Mouse (Mus musculus): ENCODE results near the gene Slc7a6os. TPM values are rescaled to one million over a fixed set of nuclear protein-coding genes. Genes with fewer than 3 reads are reported as not detected.
A peak's percentile ranks its signal among the peaks of the same experiment; 100 is the strongest.

Slc7a6os gene
- 27.4 and 27.6 TPM in 2 replicates for polyA plus RNA-seq (2015; fragmentation: Nextera tagmentation; extraction: Ambion mirVana)

DNA sequence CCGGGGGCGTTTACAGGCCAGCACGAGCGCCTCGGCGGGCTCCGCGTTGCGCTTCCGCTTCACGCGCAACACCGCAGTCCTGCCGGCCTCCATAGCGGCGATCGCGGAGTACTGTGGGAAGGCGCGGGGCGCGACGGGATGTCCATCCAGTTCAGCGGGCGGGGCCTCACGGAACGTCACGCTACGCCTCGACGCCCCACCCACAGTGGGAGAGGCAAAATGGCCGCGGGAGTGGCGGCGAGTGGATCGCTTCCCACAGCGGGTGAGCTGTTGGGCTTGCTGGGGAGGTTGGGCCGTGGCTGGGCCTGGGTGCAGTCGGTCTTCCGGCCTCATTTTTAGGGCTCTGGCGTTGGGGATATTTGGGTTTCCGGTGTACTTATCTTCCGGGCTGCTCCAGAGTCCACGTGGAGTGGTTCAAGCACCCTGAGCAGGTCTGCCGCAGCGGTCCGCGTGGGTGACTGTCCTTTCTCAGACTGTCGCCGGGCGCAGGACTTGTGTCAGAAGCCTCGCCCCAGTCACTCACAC, at the start of gene Slc7a6os, which contains the start of gene Prmt7:
Slc7a6os (minus strand) TSS at position 115 of the 525 bp plus-strand sequence.
Prmt7 (plus strand) TSS at position 116 of the 525 bp plus-strand sequence.
- DNase-seq (ENCODE audit: low spot score), result peak; percentile 98
- no peaks in the 10 kb centered on the region for H3K27me3 ChIP-seq (ENCODE audit: insufficient read depth, low read length)
- H3K27ac ChIP-seq, result peak within 1 kb of the TSS; percentile 96
- H3K4me3 ChIP-seq (replicated peaks; ENCODE audit: low read depth, low read length), result peak within 1 kb of the TSS; percentile 84
- ATAC-seq (replicated peaks; ENCODE audit: low FRiP score, low read depth), result peak; percentile 96
- peak within 1 kb of the TSS; percentile 74 for H3K4me2 ChIP-seq (ENCODE audit: low read length)
- under 1% methylated on average over 51 of the region's 52 CpGs for WGBS
- H3K4me1 ChIP-seq (replicated peaks; ENCODE audit: insufficient read depth, low read length), result peaks cover 11% of the 10 kb centered on the region; the same call in 1 of the 2 replicates
- H3K9me3 ChIP-seq (replicated peaks; ENCODE audit: low read length), result no peaks in the 10 kb centered on the region
- TF ChIP-seq CTCF (IDR thresholded peaks at IDR 0.05; ENCODE audit: low read depth), result no peak
- peak within 1 kb of the TSS; percentile 90 for H3K9ac ChIP-seq (ENCODE audit: low read depth, low read length)
- peaks cover 18% of the 10 kb centered on the region for H3K36me3 ChIP-seq (ENCODE audit: insufficient read depth, low read length)

DNA sequence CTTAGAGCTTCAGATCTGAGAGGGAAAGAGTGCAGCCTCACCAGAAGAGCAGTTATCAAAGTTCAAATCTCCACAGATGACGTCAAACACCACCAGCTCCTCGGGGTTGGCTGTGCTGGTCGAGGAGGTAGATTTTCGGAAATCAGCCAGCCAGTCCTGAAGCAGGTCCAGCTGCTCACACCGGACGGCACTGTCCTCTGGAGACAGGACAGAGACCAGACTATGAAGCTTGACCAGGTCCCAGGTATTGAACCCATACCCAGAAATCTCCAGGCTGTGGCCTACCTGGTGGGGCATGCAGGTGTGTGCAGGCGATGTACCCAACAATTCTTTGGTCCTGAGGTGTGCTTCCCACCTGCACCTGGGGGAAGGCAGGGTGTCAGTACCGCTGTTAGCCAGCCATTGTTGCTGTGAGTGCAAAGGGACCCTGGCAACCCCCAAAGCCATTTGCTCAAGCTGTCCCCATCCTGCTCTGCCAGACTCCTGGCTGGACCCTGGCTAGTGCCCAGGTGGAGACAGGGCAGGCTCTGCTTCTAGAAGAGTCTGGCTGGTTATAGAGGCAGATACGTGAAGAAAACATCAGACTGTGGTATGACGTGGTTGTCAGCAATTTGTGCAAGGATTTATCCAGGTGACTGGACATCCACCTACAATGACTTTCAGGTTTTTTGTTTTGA, 49.0 kb upstream of the Slc7a6os start:
- Histone ChIP-seq H3K27me3 (ENCODE audit: insufficient read depth, low read length) (no peaks in the 10 kb centered on the region), H3K9ac (ENCODE audit: low read depth, low read length) (no peak overlapping the region), H3K4me1 (replicated peaks; ENCODE audit: insufficient read depth, low read length) (no peaks in the 10 kb centered on the region), H3K4me2 (ENCODE audit: low read length) (no peak overlapping the region), H3K27ac (no peak overlapping the region), H3K4me3 (replicated peaks; ENCODE audit: low read depth, low read length) (no peak overlapping the region), H3K36me3 (ENCODE audit: insufficient read depth, low read length) (no peaks in the 10 kb centered on the region), H3K9me3 (replicated peaks; ENCODE audit: low read length) (no peaks in the 10 kb centered on the region)
- WGBS, result 87% methylated on average over 10 of the region's 10 CpGs
- TF ChIP-seq CTCF (IDR thresholded peaks at IDR 0.05; ENCODE audit: low read depth), result no peak
- ATAC-seq (replicated peaks; ENCODE audit: low FRiP score, low read depth), result no peak
- DNase-seq (ENCODE audit: low spot score), result no peak

DNA sequence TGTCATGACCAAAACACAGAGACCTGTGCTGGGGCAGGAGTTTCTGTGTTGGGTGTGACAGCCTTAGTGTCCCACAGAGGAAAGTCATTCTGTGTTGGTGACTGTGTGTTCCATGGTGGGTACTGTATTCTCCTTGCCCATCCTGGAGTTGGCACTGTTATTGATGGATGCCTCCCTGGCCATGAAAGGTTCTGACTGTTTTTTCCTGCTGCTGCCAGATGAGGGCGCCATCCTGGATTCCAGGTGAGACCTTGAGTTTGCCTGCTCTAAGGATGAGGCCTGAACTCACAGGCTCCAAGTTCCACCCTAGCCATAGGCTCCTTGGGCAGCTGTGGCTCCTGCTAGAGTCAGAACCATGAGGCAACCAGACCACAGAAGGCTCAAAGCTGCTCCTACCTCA, 47.4 kb upstream of the Slc7a6os start:
- Histone ChIP-seq H3K9ac (ENCODE audit: low read depth, low read length) (no peak overlapping the region), H3K4me3 (replicated peaks; ENCODE audit: low read depth, low read length) (no peak overlapping the region), H3K36me3 (ENCODE audit: insufficient read depth, low read length) (0 out of 2 replicates have a peak, but pooled peaks cover 3% of the 10 kb centered on the region), H3K4me1 (replicated peaks; ENCODE audit: insufficient read depth, low read length) (no peaks in the 10 kb centered on the region), H3K4me2 (ENCODE audit: low read length) (no peak overlapping the region), H3K27ac (no peak overlapping the region), H3K27me3 (ENCODE audit: insufficient read depth, low read length) (no peaks in the 10 kb centered on the region), H3K9me3 (replicated peaks; ENCODE audit: low read length) (no peaks in the 10 kb centered on the region)
- 44% methylated on average over 1 of the region's 1 CpGs for WGBS
- TF ChIP-seq CTCF (IDR thresholded peaks at IDR 0.05; ENCODE audit: low read depth), result peak; percentile 46; the same call in 1 of the 2 replicates
- DNase-seq (ENCODE audit: low spot score) (no peak), ATAC-seq (replicated peaks; ENCODE audit: low FRiP score, low read depth) (no peak)

DNA sequence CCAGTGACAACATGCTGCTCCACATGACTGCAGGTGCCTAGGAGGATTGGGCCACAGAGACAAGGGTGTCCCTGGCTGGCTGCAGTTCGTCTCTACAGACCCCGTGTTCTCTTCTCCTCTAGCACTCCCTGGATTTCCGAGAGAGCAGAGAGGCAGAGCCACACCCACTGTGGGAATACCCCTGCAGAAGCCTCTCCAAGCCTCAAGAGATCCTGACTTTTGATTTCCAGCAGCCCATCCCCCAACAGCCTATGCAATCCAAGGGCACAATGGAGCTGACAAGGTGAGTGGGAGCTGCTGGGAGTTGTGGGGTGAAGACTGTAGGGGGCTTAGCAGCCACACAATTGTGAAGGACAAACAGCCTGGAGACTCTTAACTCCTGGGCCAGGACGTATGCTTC, 39.5 kb upstream of the Slc7a6os start:
- H3K27ac ChIP-seq, result no peak overlapping the region
- no peaks in the 10 kb centered on the region for H3K9me3 ChIP-seq (replicated peaks; ENCODE audit: low read length)
- no peaks in the 10 kb centered on the region for H3K4me1 ChIP-seq (replicated peaks; ENCODE audit: insufficient read depth, low read length)
- H3K4me2 ChIP-seq (ENCODE audit: low read length), result no peak overlapping the region
- no peak overlapping the region for H3K9ac ChIP-seq (ENCODE audit: low read depth, low read length)
- peaks cover 41% of the 10 kb centered on the region; the same call in 1 of the 2 replicates for H3K36me3 ChIP-seq (ENCODE audit: insufficient read depth, low read length)
- no peak for ATAC-seq (replicated peaks; ENCODE audit: low FRiP score, low read depth)
- no peak overlapping the region for H3K4me3 ChIP-seq (replicated peaks; ENCODE audit: low read depth, low read length)
- TF ChIP-seq CTCF (IDR thresholded peaks at IDR 0.05; ENCODE audit: low read depth), result no peak
- DNase-seq (ENCODE audit: low spot score), result no peak
- H3K27me3 ChIP-seq (ENCODE audit: insufficient read depth, low read length), result no peaks in the 10 kb centered on the region
- 78% methylated on average over 4 of the region's 4 CpGs for WGBS

DNA sequence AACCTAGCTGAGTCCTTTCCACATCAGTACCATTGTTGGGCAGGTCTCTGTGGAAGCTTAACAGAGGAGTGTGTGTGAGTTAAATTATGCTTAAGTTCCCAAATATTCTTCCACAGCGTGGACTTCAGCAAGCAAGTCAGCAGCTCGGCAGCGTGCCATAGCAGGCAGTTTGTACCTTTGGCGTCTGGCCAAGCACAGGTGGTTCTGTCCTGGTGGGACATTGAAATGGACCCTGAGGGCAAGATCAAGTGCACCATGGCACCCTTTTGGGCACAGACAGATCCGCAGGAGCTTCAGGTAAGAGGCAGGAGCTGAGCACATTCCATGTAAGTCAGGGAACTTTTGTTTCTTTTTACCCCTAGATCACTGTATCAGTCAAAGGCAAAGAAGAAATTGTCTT, 26.4 kb upstream of the Slc7a6os start:
- ATAC-seq (replicated peaks; ENCODE audit: low FRiP score, low read depth) (no peak), DNase-seq (ENCODE audit: low spot score) (no peak)
- no peaks in the 10 kb centered on the region for H3K27me3 ChIP-seq (ENCODE audit: insufficient read depth, low read length)
- no peaks in the 10 kb centered on the region for H3K9me3 ChIP-seq (replicated peaks; ENCODE audit: low read length)
- H3K36me3 ChIP-seq (ENCODE audit: insufficient read depth, low read length), result 0 out of 2 replicates have a peak, but pooled peaks cover 21% of the 10 kb centered on the region
- 89% methylated on average over 5 of the region's 5 CpGs for WGBS
- H3K9ac ChIP-seq (ENCODE audit: low read depth, low read length), result no peak overlapping the region
- no peak overlapping the region for H3K4me2 ChIP-seq (ENCODE audit: low read length)
- TF ChIP-seq CTCF (IDR thresholded peaks at IDR 0.05; ENCODE audit: low read depth), result no peak
- H3K4me1 ChIP-seq (replicated peaks; ENCODE audit: insufficient read depth, low read length), result no peaks in the 10 kb centered on the region
- no peak overlapping the region for H3K4me3 ChIP-seq (replicated peaks; ENCODE audit: low read depth, low read length)
- no peak overlapping the region for H3K27ac ChIP-seq

DNA sequence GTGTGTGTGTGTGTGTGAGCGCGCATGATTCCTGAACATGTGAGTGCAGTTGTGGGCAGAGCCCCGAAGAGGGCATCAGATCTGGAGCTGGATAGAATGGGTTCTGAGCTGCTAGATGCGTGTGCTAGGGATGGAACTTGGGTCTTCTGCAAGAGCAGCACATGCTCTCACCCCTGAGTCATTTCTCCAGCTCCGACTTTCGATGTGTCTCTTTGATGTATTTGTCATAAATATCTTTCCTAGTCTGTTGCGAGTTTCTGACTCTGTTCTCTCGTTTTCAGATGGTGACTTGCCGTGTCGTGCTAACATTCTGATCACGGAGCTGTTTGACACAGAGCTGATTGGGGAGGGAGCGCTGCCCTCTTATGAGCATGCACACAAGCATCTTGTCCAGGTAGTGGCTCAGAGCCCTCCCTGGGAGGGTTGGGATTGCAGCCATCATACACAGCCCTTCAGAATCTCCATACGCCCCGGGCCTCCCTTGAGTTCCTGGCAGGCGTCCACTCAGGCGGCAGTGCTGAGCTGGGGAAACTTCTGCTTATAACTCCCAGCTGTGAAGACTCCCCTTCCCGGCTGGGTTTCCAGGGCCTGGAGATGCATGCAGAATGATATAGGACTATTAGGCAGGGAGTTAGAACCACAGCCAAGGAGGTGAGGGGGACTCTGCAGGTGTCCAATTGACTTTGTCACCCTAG, 24.0 kb upstream of the Slc7a6os start:
- H3K27ac ChIP-seq, result no peak overlapping the region

More for the DNA sequence above, 24.0 kb upstream of the Slc7a6os start:
- 76% methylated on average over 17 of the region's 17 CpGs for WGBS
- ATAC-seq (replicated peaks; ENCODE audit: low FRiP score, low read depth) (no peak), DNase-seq (ENCODE audit: low spot score) (peak; percentile 28)
- Histone ChIP-seq H3K36me3 (ENCODE audit: insufficient read depth, low read length) (0 out of 2 replicates have a peak, but pooled peaks cover 21% of the 10 kb centered on the region), H3K4me2 (ENCODE audit: low read length) (no peak overlapping the region), H3K27me3 (ENCODE audit: insufficient read depth, low read length) (no peaks in the 10 kb centered on the region), H3K4me1 (replicated peaks; ENCODE audit: insufficient read depth, low read length) (no peaks in the 10 kb centered on the region), H3K9ac (ENCODE audit: low read depth, low read length) (no peak overlapping the region), H3K9me3 (replicated peaks; ENCODE audit: low read length) (no peaks in the 10 kb centered on the region), H3K4me3 (replicated peaks; ENCODE audit: low read depth, low read length) (no peak overlapping the region)
- TF ChIP-seq CTCF (IDR thresholded peaks at IDR 0.05; ENCODE audit: low read depth), result no peak

All from kidney, postnatal 0 days (tissue).